Mouse (Mus musculus): ENCODE results near the gene Acpp. TPM values are rescaled to one million over a fixed set of nuclear protein-coding genes. Genes with fewer than 3 reads are reported as not detected.

Gene Acpp
- polyA plus RNA-seq, 1 experiment from 2014 or later, result 0.08 TPM

DNA sequence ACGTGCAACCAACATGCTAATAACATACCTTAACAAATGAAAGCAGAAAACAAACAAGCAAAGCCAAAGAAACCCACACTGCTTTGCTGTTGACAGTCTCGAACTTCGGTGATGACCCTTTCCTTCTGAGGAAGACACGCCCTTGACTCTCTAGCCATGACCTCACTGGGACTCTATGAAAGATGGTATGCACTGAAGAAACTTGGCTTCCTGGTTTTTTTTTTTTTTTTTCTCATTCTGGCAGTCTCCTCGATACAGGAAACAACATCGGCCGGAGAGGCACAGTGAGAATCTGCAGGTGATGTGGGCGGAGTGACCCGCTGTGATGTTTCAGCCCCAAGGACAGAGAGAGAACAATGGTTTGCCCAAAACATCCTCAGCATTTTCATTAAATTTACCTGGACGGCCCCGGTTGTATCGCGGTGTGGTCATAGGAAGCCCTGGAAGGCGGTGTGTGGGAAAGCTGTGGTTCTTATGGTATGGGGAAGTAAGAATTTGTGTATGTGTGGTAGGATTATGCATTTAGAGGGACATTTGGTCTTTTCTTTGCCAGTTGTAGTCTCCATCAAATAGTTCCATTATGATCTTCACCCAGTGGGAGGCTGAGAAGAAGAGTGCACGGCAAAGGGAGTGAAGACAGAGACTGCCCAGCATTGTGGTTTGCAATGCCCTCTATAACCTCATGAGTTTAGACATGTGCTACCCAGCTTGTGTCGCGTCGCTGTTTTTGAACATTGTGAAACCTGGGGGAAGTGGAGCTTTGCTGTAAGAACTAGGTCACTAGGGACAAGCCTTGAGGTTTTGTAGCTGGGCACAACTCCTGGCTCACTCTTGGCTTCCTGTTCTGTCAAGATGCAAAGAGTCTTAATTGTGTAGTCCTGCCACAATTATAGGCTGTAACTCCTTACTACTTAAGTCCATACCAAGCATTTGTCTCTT, 1.2 kb upstream of the Acpp start:
- Histone ChIP-seq H3K36me3 (no peaks in the 10 kb centered on the region), H3K27me3 (ENCODE audit: insufficient read depth, poor library complexity, severe bottlenecking) (no peaks in the 10 kb centered on the region), H3K4me3 (no peak overlapping the region), H3K4me1 (peaks cover 8% of the 10 kb centered on the region; the same call in 1 of the 2 replicates), H3K9me3 (no peaks in the 10 kb centered on the region), H3K27ac (no peak overlapping the region)
- WGBS, result 81% methylated on average over 18 of the region's 18 CpGs
- no peak for DNase-seq (ENCODE audit: low spot score)

DNA sequence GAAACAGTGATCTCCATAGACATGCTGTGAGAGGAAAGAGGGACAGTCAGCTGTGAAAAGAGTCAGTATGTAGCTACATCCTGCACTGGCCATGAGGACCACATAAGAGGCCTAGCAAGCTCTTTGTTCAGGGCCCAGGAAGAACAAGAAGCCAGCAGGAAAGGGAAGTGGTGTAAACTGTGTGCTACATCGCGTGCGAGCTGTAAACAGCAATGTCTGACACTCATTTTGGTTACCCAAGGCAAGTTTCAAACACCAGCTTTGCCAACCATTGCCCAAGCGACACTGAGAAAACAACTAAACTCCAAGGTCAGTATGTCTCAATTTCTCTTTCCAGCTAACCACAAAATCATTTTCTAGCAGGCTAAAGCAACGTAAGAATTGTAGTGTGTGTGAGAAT, 6.2 kb downstream of the Acpp start:
- 91% methylated on average over 5 of the region's 5 CpGs for WGBS
- Histone ChIP-seq H3K27me3 (ENCODE audit: insufficient read depth, poor library complexity, severe bottlenecking) (no peaks in the 10 kb centered on the region), H3K4me1 (no peaks in the 10 kb centered on the region), H3K9me3 (no peaks in the 10 kb centered on the region), H3K4me3 (no peak overlapping the region), H3K27ac (no peak overlapping the region), H3K36me3 (no peaks in the 10 kb centered on the region)
- DNase-seq (ENCODE audit: low spot score), result no peak

DNA sequence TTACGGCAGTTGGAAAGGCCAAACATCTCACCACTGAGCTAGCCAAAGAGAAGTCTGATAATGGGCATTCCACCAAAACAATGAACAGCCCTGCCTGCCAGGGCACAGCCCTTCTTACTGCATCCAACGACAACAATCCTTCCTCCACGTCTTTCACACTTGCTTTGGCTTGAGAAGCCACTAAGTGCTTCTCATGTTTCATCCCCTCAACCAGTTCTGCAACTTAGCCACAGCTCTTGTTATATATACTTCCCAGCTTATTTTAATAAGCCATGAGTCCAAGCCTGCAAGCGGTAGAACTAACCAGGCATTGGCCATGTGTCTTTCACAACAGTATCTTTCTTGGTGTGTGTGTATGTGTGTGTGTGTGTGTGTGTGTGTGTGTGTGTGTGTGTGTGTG, 8.9 kb downstream of the Acpp start:
- no peak for DNase-seq (ENCODE audit: low spot score)
- Histone ChIP-seq H3K27me3 (ENCODE audit: insufficient read depth, poor library complexity, severe bottlenecking) (no peaks in the 10 kb centered on the region), H3K27ac (no peak overlapping the region), H3K9me3 (no peaks in the 10 kb centered on the region), H3K36me3 (no peaks in the 10 kb centered on the region), H3K4me1 (no peaks in the 10 kb centered on the region), H3K4me3 (no peak overlapping the region)
- 71% methylated on average over 4 of the region's 4 CpGs for WGBS

DNA sequence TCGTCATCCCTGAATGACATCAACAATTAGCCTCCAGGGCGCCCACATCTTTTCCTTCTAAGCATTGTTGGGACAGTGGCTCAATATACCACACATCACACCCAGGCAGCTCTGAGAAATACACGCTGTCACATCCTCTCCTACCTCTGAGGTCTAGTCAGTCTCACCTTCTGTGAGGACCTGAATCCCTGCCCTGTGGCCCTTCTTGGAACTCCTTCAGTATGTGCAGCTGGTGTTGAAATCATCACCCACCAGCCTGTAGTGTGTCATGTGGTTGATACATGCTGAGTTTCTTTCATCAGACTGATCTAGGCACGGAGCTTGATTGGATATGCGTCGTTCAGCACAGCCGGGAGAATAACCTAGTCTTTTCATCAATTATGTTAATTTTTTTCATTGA, 16.0 kb downstream of the Acpp start:
- WGBS, result 75% methylated on average over 7 of the region's 7 CpGs
- Histone ChIP-seq H3K4me3 (no peak overlapping the region), H3K4me1 (no peaks in the 10 kb centered on the region), H3K36me3 (no peaks in the 10 kb centered on the region), H3K27me3 (ENCODE audit: insufficient read depth, poor library complexity, severe bottlenecking) (no peaks in the 10 kb centered on the region), H3K27ac (no peak overlapping the region), H3K9me3 (no peaks in the 10 kb centered on the region)
- no peak for DNase-seq (ENCODE audit: low spot score)

DNA sequence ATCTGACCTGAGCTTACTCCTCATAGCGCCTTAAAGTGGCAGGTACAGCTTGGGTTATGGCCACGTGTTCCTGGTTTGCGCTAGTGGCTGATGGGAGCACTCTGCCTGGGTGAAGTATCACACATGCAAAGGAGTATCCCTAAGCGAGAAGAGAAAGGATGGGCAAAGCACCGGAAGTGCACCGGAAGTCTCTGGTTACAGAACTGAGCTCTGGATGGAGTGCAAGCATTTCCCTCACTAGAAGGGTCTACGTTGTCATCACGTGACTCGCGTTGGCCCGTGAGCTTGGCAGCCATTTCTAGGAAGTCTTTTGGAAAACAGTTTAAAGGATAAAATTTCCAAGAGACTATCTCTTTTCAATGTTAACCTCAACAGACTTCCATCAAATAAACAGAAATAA, 21.2 kb downstream of the Acpp start:
- Histone ChIP-seq H3K9me3 (no peaks in the 10 kb centered on the region), H3K36me3 (no peaks in the 10 kb centered on the region), H3K27me3 (ENCODE audit: insufficient read depth, poor library complexity, severe bottlenecking) (no peaks in the 10 kb centered on the region), H3K4me3 (no peak overlapping the region), H3K27ac (no peak overlapping the region), H3K4me1 (no peaks in the 10 kb centered on the region)
- DNase-seq (ENCODE audit: low spot score), result no peak
- WGBS, result 82% methylated on average over 11 of the region's 11 CpGs

DNA sequence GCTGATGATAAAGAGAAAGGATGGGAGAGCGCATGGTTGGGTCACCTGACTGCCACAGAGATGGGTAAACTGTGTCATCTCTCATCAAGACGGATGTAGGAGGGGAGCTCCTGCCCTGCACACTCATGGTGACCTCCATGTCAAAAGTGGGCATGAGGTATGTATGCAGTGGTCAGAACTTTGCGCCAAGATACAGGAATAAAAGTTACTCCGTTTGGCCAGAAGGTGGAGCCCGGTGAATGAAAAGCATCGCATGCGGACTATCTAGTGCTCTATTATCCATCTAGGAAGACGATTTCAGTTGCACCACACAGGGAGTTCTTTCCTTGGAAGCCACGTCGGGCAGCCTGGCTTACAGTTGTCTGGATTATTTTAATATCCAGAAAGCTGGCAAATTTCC, 22.0 kb downstream of the Acpp start:
- Histone ChIP-seq H3K36me3 (no peaks in the 10 kb centered on the region), H3K27me3 (ENCODE audit: insufficient read depth, poor library complexity, severe bottlenecking) (no peaks in the 10 kb centered on the region), H3K27ac (no peak overlapping the region), H3K4me1 (no peaks in the 10 kb centered on the region), H3K9me3 (no peaks in the 10 kb centered on the region), H3K4me3 (no peak overlapping the region)
- 12% methylated on average over 10 of the region's 10 CpGs for WGBS
- DNase-seq (ENCODE audit: low spot score), result no peak

DNA sequence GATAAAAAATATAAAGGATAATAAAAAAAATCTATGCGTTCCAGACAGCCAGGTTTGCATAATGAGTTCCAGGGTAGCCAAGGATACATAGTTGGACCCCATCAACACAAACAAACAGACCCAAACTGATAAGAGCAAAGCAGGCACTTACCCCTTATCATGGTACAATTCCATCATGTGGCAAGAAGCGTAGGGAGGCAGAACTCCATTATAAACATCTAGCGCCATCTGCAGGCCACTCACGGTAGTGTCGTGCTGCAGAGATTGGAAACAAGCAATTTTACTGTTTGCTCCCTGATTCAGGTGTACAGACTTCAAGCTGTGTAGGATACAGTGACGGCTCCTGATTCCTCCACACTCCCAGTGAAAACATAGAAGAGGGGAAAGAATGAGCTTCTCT, 30.8 kb downstream of the Acpp start:
- Histone ChIP-seq H3K27ac (no peak overlapping the region), H3K27me3 (ENCODE audit: insufficient read depth, poor library complexity, severe bottlenecking) (no peaks in the 10 kb centered on the region), H3K4me1 (no peaks in the 10 kb centered on the region), H3K9me3 (no peaks in the 10 kb centered on the region), H3K36me3 (no peaks in the 10 kb centered on the region), H3K4me3 (no peak overlapping the region)
- WGBS, result 14% methylated on average over 6 of the region's 6 CpGs
- DNase-seq (ENCODE audit: low spot score), result peak; percentile 79

DNA sequence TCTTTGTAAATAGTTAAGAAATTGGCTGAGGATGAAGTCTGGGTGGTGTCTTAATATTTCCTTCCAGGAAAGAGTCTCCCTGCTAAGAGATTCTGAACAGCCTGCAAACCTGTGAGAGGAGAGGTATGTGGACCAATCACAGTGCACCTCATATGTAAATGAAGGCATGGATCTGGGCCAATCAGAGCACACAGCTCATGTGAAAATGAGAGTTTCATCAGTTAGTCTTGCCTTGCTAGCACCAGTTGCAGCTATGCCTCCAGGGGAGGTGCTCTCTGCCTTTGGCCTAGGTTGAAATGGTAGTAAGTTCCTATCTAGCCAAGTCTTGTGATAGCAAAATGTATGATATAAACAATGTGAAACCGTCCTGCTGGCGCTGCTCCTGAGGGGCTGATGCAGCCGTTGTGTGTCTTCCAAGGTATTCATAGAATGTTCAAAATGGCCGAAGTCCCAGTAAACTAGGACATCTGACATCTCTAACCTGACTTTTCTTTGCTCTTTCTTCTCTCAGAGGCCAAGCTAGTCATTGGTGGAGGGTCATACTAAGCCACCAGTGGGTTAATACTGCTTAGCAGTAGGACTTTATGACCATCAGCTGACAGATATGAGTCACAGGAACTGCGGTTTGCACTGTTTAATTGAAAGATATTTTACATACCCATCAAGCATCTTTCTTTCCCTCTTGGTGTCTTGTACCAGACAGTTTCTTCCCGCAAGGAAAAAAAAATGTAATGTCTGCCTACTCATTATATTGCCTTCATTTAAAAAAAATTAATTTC, 32.0 kb downstream of the Acpp start:
- WGBS, result 88% methylated on average over 6 of the region's 6 CpGs
- H3K36me3 ChIP-seq, result no peaks in the 10 kb centered on the region
- H3K27ac ChIP-seq, result no peak overlapping the region
- H3K4me1 ChIP-seq, result 0 out of 2 replicates have a peak, but pooled peaks cover 4% of the 10 kb centered on the region
- H3K27me3 ChIP-seq (ENCODE audit: insufficient read depth, poor library complexity, severe bottlenecking), result 0 out of 2 replicates have a peak, but pooled peaks cover 3% of the 10 kb centered on the region
- no peaks in the 10 kb centered on the region for H3K9me3 ChIP-seq
- no peak overlapping the region for H3K4me3 ChIP-seq
- DNase-seq (ENCODE audit: low spot score), result no peak

DNA sequence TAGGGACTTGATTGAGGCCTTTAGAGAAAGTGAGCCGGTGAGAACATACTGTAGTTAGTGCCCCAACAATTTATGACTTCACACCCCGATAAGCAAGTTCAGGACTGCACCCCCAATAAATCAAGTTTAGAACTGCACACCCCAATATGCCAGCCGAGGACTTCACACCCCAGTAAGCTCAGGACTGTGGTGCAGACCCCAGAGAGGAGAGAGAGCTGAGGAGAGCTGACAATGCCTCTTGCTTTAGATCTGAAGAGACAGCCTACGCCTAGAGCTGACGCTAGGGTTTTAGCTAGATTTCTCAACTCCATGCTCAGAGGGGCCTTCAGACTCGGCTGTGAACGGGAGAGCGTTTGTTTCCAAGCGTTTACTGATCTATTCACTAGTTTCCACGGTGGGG, 32.7 kb downstream of the Acpp start:
- DNase-seq (ENCODE audit: low spot score), result no peak
- H3K4me3 ChIP-seq, result no peak overlapping the region

DNA sequence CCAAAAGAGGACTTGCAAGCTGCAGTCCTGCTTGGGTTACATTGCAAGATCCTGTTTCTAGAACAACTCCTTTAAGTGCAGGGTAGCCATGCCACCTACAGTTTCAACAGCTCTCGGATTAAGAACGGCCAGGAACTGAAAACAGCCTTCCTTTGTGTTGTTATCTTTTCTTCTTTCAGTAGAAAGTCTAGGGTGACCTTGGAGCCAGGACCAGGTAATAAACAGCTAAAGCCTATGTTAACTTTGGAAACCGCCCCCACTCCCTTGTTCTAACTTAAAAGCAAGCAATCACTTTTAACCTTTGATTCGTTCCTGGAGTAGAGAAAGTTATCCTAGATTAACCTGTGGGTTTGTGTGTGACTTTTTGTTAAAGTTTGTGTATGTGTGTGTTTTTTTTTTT, 33.2 kb downstream of the Acpp start:
- DNase-seq (ENCODE audit: low spot score), result no peak
- no peak overlapping the region for H3K4me3 ChIP-seq
- WGBS, result 70% methylated on average over 4 of the region's 4 CpGs
- no peaks in the 10 kb centered on the region for H3K9me3 ChIP-seq
- H3K27me3 ChIP-seq (ENCODE audit: insufficient read depth, poor library complexity, severe bottlenecking), result 0 out of 2 replicates have a peak, but pooled peaks cover 3% of the 10 kb centered on the region
- 0 out of 2 replicates have a peak, but pooled peaks cover 4% of the 10 kb centered on the region for H3K4me1 ChIP-seq
- no peak overlapping the region for H3K27ac ChIP-seq
- H3K36me3 ChIP-seq, result no peaks in the 10 kb centered on the region

More for the DNA sequence above, 32.7 kb downstream of the Acpp start:
- Histone ChIP-seq H3K27ac (no peak overlapping the region), H3K36me3 (no peaks in the 10 kb centered on the region), H3K9me3 (no peaks in the 10 kb centered on the region), H3K4me1 (0 out of 2 replicates have a peak, but pooled peaks cover 4% of the 10 kb centered on the region), H3K27me3 (ENCODE audit: insufficient read depth, poor library complexity, severe bottlenecking) (0 out of 2 replicates have a peak, but pooled peaks cover 3% of the 10 kb centered on the region)
- 74% methylated on average over 10 of the region's 10 CpGs for whole genome bisulfite sequencing

DNA sequence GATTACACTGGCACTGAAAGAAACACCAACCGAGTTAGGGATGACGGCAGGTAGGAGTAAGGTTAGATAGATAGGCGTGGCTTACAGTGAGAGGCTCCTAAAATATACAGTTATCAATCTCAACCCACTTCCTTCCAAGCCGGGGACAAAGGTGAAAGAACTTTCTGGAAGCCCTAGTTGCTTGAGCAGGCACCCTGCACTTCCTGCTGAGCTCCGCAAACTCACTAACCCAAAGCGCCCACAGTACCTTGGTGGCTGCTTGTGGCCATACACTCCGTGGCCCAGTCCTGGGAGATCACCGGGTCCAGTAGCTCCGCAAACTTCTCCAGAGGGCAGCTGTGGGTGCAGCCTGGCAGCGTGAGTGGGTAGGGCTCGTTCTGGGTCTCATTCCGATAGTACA, 37.0 kb downstream of the Acpp start:
- H3K27me3 ChIP-seq (ENCODE audit: insufficient read depth, poor library complexity, severe bottlenecking), result 0 out of 2 replicates have a peak, but pooled peaks cover 3% of the 10 kb centered on the region
- no peak for DNase-seq (ENCODE audit: low spot score)
- WGBS, result 70% methylated on average over 12 of the region's 12 CpGs
- H3K4me1 ChIP-seq, result 0 out of 2 replicates have a peak, but pooled peaks cover 4% of the 10 kb centered on the region
- H3K4me3 ChIP-seq, result no peak overlapping the region
- no peaks in the 10 kb centered on the region for H3K36me3 ChIP-seq
- no peaks in the 10 kb centered on the region for H3K9me3 ChIP-seq
- H3K27ac ChIP-seq, result no peak overlapping the region

DNA sequence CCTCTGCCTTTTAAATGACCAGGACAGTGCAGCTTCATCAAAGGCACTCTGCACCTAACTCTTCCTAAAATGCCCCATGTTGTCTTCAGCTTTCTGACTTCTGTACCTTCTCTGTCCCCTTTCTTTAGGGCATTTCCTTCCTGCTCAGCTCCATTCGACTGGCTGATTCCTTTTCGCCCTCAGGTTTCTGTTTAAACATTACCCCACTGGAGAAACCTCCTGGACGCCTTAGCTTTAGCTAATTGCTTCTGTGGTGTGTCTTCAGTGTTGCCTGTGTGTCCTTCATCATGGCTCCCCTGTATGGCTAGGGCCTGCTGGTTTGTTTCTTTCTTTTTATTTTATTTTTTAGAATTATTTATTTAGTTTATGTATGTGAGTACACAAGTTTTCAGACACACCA, 40.5 kb downstream of the Acpp start:
- 60% methylated on average over 3 of the region's 3 CpGs for WGBS
- Histone ChIP-seq H3K27ac (no peak overlapping the region), H3K4me1 (0 out of 2 replicates have a peak, but pooled peaks cover 4% of the 10 kb centered on the region), H3K27me3 (ENCODE audit: insufficient read depth, poor library complexity, severe bottlenecking) (0 out of 2 replicates have a peak, but pooled peaks cover 3% of the 10 kb centered on the region), H3K9me3 (no peaks in the 10 kb centered on the region), H3K4me3 (no peak overlapping the region), H3K36me3 (no peaks in the 10 kb centered on the region)
- no peak for DNase-seq (ENCODE audit: low spot score)

DNA sequence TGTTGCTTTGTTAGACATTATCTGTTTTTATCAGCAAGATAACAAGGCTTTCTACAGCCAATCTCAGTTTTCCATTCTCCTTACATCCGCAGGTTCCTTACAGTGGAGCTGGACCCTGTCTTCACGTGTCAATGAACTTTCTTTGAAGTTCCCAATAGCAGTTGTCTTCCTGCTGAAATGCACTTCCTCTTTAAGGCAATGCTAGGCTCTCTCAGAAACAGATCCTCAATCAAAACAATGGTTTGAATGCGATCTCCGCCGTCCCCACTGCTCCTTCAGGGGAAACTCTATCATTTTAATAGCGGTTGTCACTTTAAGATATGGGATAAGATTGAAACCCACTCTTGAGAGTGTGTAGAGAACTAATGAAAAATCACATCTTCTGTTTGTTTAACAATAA, 52.6 kb downstream of the Acpp start:
- WGBS, result 45% methylated on average over 6 of the region's 6 CpGs
- Histone ChIP-seq H3K36me3 (no peaks in the 10 kb centered on the region), H3K4me3 (no peak overlapping the region), H3K4me1 (no peaks in the 10 kb centered on the region), H3K27ac (no peak overlapping the region), H3K9me3 (no peaks in the 10 kb centered on the region), H3K27me3 (ENCODE audit: insufficient read depth, poor library complexity, severe bottlenecking) (no peaks in the 10 kb centered on the region)
- DNase-seq (ENCODE audit: low spot score), result no peak

Measured in heart, embryonic 10.5 days (tissue).